Mouse (Mus musculus) liver, postnatal 0 days (tissue): ENCODE data around the gene Gm17509.

Experiments
- CTCF ChIP-seq: sonication (generic); IDR thresholded peaks from 2 replicates; pipeline ENCODE4 v1.5.1; 2016; ENCODE audit warnings: antibody characterized with exemption, low read depth
- EP300 ChIP-seq: IDR thresholded peaks from 2 replicates; pipeline ENCODE4 v1.6.1; 2016; ENCODE audit warnings: antibody characterized with exemption, low read depth, mild to moderate bottlenecking

DNA sequence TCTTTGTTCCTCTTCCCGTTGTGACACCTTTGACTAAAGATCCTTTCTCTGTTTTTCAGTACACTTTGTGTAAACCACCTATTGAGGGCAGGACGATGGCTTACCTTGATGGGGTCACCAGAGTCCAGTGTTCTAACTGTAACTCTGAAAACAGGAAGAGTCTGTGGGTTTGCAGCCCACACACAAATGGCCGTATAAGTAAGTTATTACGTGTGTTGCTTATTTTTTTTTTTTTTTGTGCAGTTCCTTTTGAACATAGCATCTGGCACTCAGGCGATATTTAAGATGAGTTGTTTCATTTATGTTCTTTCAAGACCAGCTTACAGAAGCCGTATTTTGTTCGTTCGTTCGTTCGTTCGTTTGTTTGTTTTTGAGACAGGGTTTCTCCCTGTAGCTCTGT, 3.3 kb downstream of the Gm17509 start:
- no peak for TF ChIP-seq CTCF
- TF ChIP-seq EP300, result no peak
